Mouse (Mus musculus) thymus, postnatal 36 days (tissue): ENCODE results near the gene Pik3ca.
"Not testable (repeated sequence)": the region's sequence is repeated elsewhere in the genome, so short reads cannot be mapped to it uniquely, and the experiment has no call there.

Experiments
- DNase-seq, 2 experiments: peaks; one replicate each; pipeline ENCODE4 v3.0.0; 2022; ENCODE audit warnings: mixed read lengths in 2 of 2

The Pik3ca gene

GRCm38 (mm10) chr3:32402990-32403885 is 5.8 kb downstream of the Pik3ca start:
- DNase-seq: no peak

GRCm38 (mm10) chr3:32405699-32406098 is 8.2 kb downstream of the Pik3ca start:
- no peak for DNase-seq

GRCm38 (mm10) chr3:32406804-32407203 is 9.3 kb downstream of the Pik3ca start:
- DNase-seq: no peak

- no peak for DNase-seq
These were observed 11.4 kb downstream of the Pik3ca start for GRCm38 (mm10) chr3:32408811-32409273.

GRCm38 (mm10) chr3:32412502-32413044 is 15.1 kb downstream of the Pik3ca start:
- DNase-seq: no peak

- DNase-seq: no peak
These were observed 16.9 kb downstream of the Pik3ca start for GRCm38 (mm10) chr3:32414381-32414780.

GRCm38 (mm10) chr3:32415370-32416309 is 18.2 kb downstream of the Pik3ca start:
- DNase-seq: no peak

GRCm38 (mm10) chr3:32417751-32418211 is 20.3 kb downstream of the Pik3ca start:
- no peak for DNase-seq

- DNase-seq: no peak
These were observed 22.4 kb downstream of the Pik3ca start for GRCm38 (mm10) chr3:32419866-32420265.

- no peak for DNase-seq
These were observed 23.9 kb downstream of the Pik3ca start for GRCm38 (mm10) chr3:32421115-32422054.

GRCm38 (mm10) chr3:32427695-32428094 is 30.2 kb downstream of the Pik3ca start:
- DNase-seq: no peak

- no peak for DNase-seq
These were observed 30.9 kb downstream of the Pik3ca start for GRCm38 (mm10) chr3:32428361-32428760.

- no peak for DNase-seq
These were observed 31.4 kb downstream of the Pik3ca start for GRCm38 (mm10) chr3:32428921-32429320.

GRCm38 (mm10) chr3:32429351-32429750 is 31.9 kb downstream of the Pik3ca start:
- DNase-seq: not testable (repeated sequence)

GRCm38 (mm10) chr3:32430394-32430793 is 32.9 kb downstream of the Pik3ca start:
- no peak for DNase-seq

GRCm38 (mm10) chr3:32434016-32434415 is 36.5 kb downstream of the Pik3ca start:
- no peak for DNase-seq

GRCm38 (mm10) chr3:32436101-32436500 is 38.6 kb downstream of the Pik3ca start:
- no peak for DNase-seq

GRCm38 (mm10) chr3:32437297-32437696 is 39.8 kb downstream of the Pik3ca start:
- no peak for DNase-seq

- DNase-seq: no peak
These were observed 40.3 kb downstream of the Pik3ca start for GRCm38 (mm10) chr3:32437820-32438219.

GRCm38 (mm10) chr3:32438716-32439115 is 41.2 kb downstream of the Pik3ca start:
- no peak for DNase-seq

GRCm38 (mm10) chr3:32441710-32442109 is 44.2 kb downstream of the Pik3ca start:
- DNase-seq: no peak
